Mouse (Mus musculus): Measurements from ENCODE around the gene Rhbdf1.

DNA sequence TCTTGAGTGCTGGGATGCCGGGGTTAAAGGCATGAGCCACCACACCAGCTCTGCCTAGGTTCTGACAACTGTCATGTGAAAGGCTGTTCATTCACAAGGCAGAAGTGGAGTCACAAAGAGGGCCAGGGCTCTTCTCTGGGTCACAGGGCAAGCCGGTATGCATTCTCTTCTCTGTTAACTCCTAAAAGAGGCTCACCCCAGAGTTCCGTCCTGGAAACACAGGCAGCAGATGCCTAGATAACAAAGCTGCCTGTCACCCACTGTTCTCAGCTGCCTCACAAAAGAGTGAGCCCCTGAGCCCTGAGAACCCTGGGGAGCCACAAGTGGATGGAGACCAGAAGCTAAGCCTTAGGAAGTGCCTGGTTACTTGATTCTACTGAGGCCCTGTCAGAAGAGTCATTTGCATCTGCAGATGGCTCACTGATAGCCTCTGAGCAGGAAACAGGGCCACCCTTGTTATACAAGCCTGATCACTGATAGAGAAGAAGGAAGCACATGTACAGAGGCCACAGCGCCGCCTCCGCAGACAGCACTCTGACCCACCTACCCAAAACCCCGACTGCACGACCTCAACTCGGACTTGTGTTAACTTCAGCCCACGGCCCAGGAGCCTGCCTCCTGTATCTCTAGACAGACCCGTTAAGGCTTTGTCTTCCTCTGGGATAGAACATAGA, 26.1 kb downstream of the Rhbdf1 start:
- TF ChIP-seq CTCF (IDR thresholded peaks at IDR 0.05; ENCODE audit: borderline replicate concordance, insufficient read depth, low read length) = no peak
- no peak for TF ChIP-seq POLR2A (IDR thresholded peaks at IDR 0.05; ENCODE audit: low read depth, low read length)

Measured in embryonic fibroblast, embryonic 13.5 days (primary cell).